Mouse (Mus musculus) midbrain, postnatal 0 days (tissue): ENCODE results near the gene Tmem230. TPM values are rescaled to one million over a fixed set of nuclear protein-coding genes. Genes with fewer than 3 reads are reported as not detected.
"Not testable (repeated sequence)": the region's sequence is repeated elsewhere in the genome, so short reads cannot be mapped to it uniquely, and the experiment has no call there.

ENCODE experiments used
- ATAC-seq: fragments of 200-750 bp; cut with Nextera tagmentation; 2 replicates; pipeline ENCODE4 v1.8.0; 2017; ENCODE audit warnings: moderate number of reproducible peaks, mild to moderate bottlenecking, moderate TSS enrichment, moderate library complexity; ENCODE audit not compliant: low FRiP score
- DNase-seq: peaks from one replicate; pipeline ENCODE4 v3.0.0-alpha.2; 2015; ENCODE audit warnings: low spot score
- H3K27ac ChIP-seq: fragments of 300-500 bp; sonication (generic); 2 replicates; pipeline ENCODE4 v1.5.1; 2014; ENCODE audit warnings: low read depth, mild to moderate bottlenecking, low read length, mixed read lengths
- H3K27me3 ChIP-seq: fragments of 300-500 bp; sonication (generic); 2 replicates; pipeline ENCODE4 v1.6.1; 2014; ENCODE audit warnings: low read length, control low read depth, mixed read lengths; ENCODE audit not compliant: insufficient read depth
- H3K36me3 ChIP-seq: fragments of 300-500 bp; sonication (generic); 2 replicates; pipeline ENCODE4 v1.6.1; 2014; ENCODE audit warnings: low read length, control low read depth, mixed read lengths; ENCODE audit not compliant: insufficient read depth
- H3K4me1 ChIP-seq: fragments of 300-500 bp; sonication (generic); 2 replicates; pipeline ENCODE4 v1.6.1; 2014; ENCODE audit warnings: mild to moderate bottlenecking, control low read depth, antibody characterized with exemption, low read length, mixed read lengths; ENCODE audit not compliant: insufficient read depth
- H3K4me2 ChIP-seq: fragments of 300-500 bp; sonication (generic); 2 replicates; pipeline ENCODE4 v1.6.1; 2014; ENCODE audit warnings: low read depth, mild to moderate bottlenecking, low read length, mixed read lengths; ENCODE audit not compliant: poor library complexity, severe bottlenecking
- H3K4me3 ChIP-seq: fragments of 300-500 bp; sonication (generic); 2 replicates; pipeline ENCODE4 v1.5.1; 2014; ENCODE audit warnings: low read depth, mild to moderate bottlenecking, low read length, moderate library complexity
- H3K9ac ChIP-seq: fragments of 300-500 bp; sonication (generic); replicated peaks from 2 replicates; pipeline ENCODE4 v1.6.1; 2014; ENCODE audit warnings: mild to moderate bottlenecking, low read length, moderate library complexity, mixed read lengths; ENCODE audit not compliant: poor library complexity, severe bottlenecking
- H3K9me3 ChIP-seq: fragments of 300-500 bp; sonication (generic); 2 replicates; pipeline ENCODE4 v1.6.1; 2016; ENCODE audit warnings: low read length, control low read depth
- CTCF ChIP-seq: IDR thresholded peaks from 2 replicates; pipeline ENCODE4 v1.5.1; 2016; ENCODE audit warnings: antibody characterized with exemption, mild to moderate bottlenecking
- WGBS: fragments of 180-500 bp; shearing (Covaris S2); extraction: QIAGEN DNeasy Blood & Tissue Kit; methylation state at CpG from one replicate; pipeline ENCODE4 v1.1.7; 2014; 5-methylcytosine and 5-hydroxymethylcytosine counted together
- polyA plus RNA-seq: library from polyadenylated mRNA; unstranded; fragments of >200 nt; fragmentation: Nextera tagmentation; extraction: Ambion mirVana; gene quantifications from 2 replicates; pipeline ENCODE4 v1.2.1, GENCODE M21; 2015
- total RNA-seq: library from RNA; depleted of rRNA; stranded (reverse); fragments of >200 nt; gene quantifications from 2 replicates; pipeline ENCODE4 v1.2.3, GENCODE M21; 2014

Tmem230 gene
- total and polyA plus RNA-seq, 2 experiments from 2014 or later = 40.1 to 42.0 TPM

DNA sequence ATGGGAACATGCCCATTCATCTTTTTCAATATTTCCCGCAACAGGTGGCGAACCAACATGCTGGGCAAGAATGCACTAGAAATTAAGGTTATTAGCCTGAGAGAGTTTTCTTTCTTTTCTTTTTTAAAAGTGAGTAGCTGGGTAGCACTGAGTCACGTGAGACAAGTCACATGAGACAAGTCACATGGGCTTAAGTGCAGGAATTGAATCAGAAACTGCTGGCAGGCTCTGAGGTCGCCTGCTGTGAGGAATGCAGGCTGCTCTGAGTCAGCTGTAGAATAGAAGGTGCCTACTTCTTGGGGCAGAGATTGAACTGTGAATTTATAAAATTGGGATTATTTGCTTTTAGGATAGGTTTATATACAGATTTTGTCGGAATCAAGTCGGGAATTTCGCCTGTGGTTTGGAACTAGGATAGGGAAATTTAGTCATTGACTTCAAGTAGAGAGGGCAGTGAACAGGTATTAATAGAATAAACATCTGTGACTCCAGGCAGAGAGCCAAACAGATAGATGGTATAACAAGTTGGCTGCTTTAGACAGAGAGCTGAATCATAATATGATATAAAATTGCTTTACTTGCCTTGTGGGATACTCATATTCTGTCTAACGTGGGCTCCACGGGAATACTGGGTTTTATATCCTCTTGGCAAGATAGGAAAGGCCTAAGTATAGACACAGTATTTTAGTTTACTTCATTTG, 38.9 kb upstream of the Tmem230 start:
- peak; percentile 30 for DNase-seq
- 86% methylated on average over 9 of the region's 9 CpGs for WGBS

GRCm38 (mm10) chr2:132285722-132286121, 38.1 kb upstream of the Tmem230 start:
- H3K27ac ChIP-seq, H3K36me3 ChIP-seq, ATAC-seq, DNase-seq, H3K27me3 ChIP-seq, H3K9me3 ChIP-seq, H3K4me2 ChIP-seq, H3K9ac ChIP-seq, H3K4me1 ChIP-seq, H3K4me3 ChIP-seq: not testable (repeated sequence)
- WGBS = 97% methylated on average over 5 of the region's 5 CpGs

More for the DNA sequence above, 38.9 kb upstream of the Tmem230 start:
- Histone ChIP-seq H3K9me3 (no peaks in the 10 kb centered on the region; the same call in 1 of the 2 replicates), H3K36me3 (no peaks in the 10 kb centered on the region), H3K4me3 (no peak overlapping the region), H3K27me3 (no peaks in the 10 kb centered on the region), H3K27ac (no peak overlapping the region), H3K4me2 (no peak overlapping the region), H3K9ac (no peak overlapping the region), H3K4me1 (peaks cover 2% of the 10 kb centered on the region; the same call in 1 of the 2 replicates)
- ATAC-seq = no peak
- no peak for TF ChIP-seq CTCF

GRCm38 (mm10) chr2:132284492-132285139, 37.0 kb upstream of the Tmem230 start:
- DNase-seq (no peak), ATAC-seq (0 out of 2 replicates have a peak, but pooled peaks have one; percentile 13)
- no peaks in the 10 kb centered on the region for H3K36me3 ChIP-seq
- 0 out of 2 replicates have a peak overlapping the region, but pooled peaks have one; percentile 12 for H3K27ac ChIP-seq
- no peaks in the 10 kb centered on the region for H3K27me3 ChIP-seq
- H3K9me3 ChIP-seq = no peaks in the 10 kb centered on the region; the same call in 1 of the 2 replicates
- peaks cover 2% of the 10 kb centered on the region; the same call in 1 of the 2 replicates for H3K4me1 ChIP-seq
- H3K9ac ChIP-seq = no peak overlapping the region
- TF ChIP-seq CTCF = no peak
- WGBS = 88% methylated on average over 12 of the region's 12 CpGs
- H3K4me3 ChIP-seq = no peak overlapping the region
- H3K4me2 ChIP-seq = no peak overlapping the region

- H3K4me1 ChIP-seq = peaks cover 2% of the 10 kb centered on the region; the same call in 1 of the 2 replicates
- 30% methylated on average over 15 of the region's 15 CpGs for WGBS
- TF ChIP-seq CTCF = no peak
- peak overlapping the region; percentile 18; the same call in 1 of the 2 replicates for H3K27ac ChIP-seq
- no peak overlapping the region for H3K4me3 ChIP-seq
- no peak for ATAC-seq
- no peaks in the 10 kb centered on the region for H3K27me3 ChIP-seq
- DNase-seq = no peak
- no peaks in the 10 kb centered on the region for H3K36me3 ChIP-seq
- no peak overlapping the region for H3K9ac ChIP-seq
- H3K4me2 ChIP-seq = no peak overlapping the region
- H3K9me3 ChIP-seq = no peaks in the 10 kb centered on the region; the same call in 1 of the 2 replicates
Observed at GRCm38 (mm10) chr2:132283236-132284070, 35.8 kb upstream of the Tmem230 start.

DNA sequence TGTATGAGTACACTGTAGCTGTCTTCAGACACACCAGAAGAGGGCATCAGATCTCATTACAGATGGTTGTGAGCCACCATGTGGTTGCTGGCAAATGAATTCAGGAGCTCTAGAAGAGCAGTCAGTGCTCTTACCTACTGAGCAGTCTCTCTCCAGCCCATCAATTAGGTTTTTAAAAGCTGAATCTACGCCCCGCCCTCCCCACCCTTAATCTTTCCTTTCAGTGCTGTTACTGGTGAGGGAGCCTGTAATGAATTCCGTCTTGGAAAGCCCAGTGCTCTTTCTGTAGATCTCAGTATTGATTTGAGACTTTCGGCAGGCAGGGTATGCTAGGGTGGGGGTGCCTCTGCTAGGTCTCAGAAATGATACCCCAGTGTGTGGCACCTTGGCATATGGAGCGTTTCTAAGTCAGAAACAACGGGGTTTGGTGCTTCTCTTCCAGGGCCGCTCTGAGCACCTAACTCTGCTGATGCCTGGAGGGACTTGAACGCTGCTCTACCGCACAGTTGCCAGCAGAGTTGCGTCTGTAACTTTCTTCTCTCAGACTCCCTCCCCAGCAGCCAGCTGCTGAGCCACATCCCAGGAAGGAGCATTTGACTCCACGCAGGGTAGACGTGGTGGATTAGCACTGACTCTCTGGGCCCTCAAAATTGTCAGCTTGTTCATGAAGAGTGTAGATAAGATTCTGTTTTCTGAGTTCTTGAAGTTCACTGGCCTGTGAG, 35.0 kb upstream of the Tmem230 start:
- no peak for TF ChIP-seq CTCF
- Histone ChIP-seq H3K27me3 (no peaks in the 10 kb centered on the region), H3K9me3 (no peaks in the 10 kb centered on the region; the same call in 1 of the 2 replicates), H3K4me1 (peaks cover 2% of the 10 kb centered on the region; the same call in 1 of the 2 replicates), H3K27ac (no peak overlapping the region; the same call in 1 of the 2 replicates), H3K4me2 (no peak overlapping the region), H3K9ac (no peak overlapping the region), H3K36me3 (no peaks in the 10 kb centered on the region), H3K4me3 (no peak overlapping the region)
- ATAC-seq (no peak), DNase-seq (no peak)
- WGBS = 13% methylated on average over 12 of the region's 12 CpGs
